Mouse (Mus musculus) WW6 (cell line): Measurements from ENCODE around the gene Mob3b.

Experiments used
- DNase-seq: peaks from one replicate; pipeline ENCODE4 v3.0.0-alpha.2; 2013; ENCODE audit warnings: low read depth, low spot score

Gene Mob3b

DNA sequence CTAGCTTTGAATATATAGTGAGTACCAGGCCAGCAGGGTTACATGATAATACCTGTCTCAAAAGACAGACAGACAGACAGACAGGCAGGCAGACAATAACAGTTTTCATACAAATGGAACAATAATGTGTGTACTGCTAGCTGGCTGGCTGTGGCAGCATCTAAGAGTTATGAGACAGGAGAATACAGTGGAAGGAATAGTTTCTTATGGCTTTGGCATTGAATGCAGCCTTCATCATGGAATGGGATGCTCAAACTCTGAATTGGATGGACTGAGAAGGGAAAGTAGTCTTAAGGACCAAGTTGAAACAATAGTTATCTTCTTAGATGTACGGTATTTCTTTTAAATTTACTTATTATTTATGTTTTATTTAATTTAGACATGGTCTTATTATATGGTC lies 258.0 kb downstream of the Mob3b start:
- DNase-seq, result no peak
